Mouse (Mus musculus): ENCODE data around the gene Tada3.

DNA sequence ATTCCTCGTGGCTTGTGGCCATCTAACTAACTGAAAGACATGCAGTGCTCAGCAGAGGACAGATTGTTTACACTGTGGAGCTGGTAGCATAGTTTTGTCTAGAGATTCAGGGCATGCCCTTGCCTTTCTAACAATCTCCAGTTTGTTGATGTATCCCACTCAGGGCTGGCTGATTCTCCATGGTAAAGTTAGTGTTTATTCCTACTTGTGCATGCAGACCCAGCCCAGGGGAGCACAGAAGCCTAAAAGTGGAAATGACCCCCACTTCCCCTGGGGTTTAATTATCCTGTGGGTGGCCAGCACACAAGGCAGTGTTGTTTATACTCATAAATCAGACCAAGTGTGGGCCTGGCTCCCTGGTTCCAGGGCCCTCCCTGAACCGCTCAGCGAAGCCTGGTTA is 8.3 kb upstream of the Tada3 start:
- TF ChIP-seq CTCF (IDR thresholded peaks at IDR 0.05; ENCODE audit: borderline replicate concordance, control insufficient read depth, extremely low read depth, insufficient read depth, low read length, poor library complexity) (no peak), POLR2A (IDR thresholded peaks at IDR 0.05; ENCODE audit: control insufficient read depth, extremely low read depth, insufficient read depth, low read length, poor library complexity) (no peak)
